Mouse (Mus musculus): ENCODE measurements around the gene Myl3. TPM values are rescaled to one million over a fixed set of nuclear protein-coding genes. Genes with fewer than 3 reads are reported as not detected.
A peak's percentile ranks its signal among the peaks of the same experiment; 100 is the strongest.

Myl3 gene
- total RNA-seq (2017) = not detected in 2 replicates

GRCm38 (mm10) chr9:110741711-110742294 lies at the start of gene Myl3:
Gene Myl3, plus strand, starts transcription at chr9:110741861.
- no peak for ATAC-seq (replicated peaks in 1 of 2; ENCODE audit: insufficient read depth in 1 of 2, low FRiP score in 2 of 2, low TSS enrichment in 1 of 2, low read depth in 1 of 2, poor library complexity in 2 of 2, severe bottlenecking in 2 of 2)

- ATAC-seq (replicated peaks in 1 of 2; ENCODE audit: insufficient read depth in 1 of 2, low FRiP score in 2 of 2, low TSS enrichment in 1 of 2, low read depth in 1 of 2, poor library complexity in 2 of 2, severe bottlenecking in 2 of 2) = no peak
Measured at GRCm38 (mm10) chr9:110695165-110695755, 46.4 kb upstream of the Myl3 start.

GRCm38 (mm10) chr9:110696427-110696826 lies 45.2 kb upstream of the Myl3 start:
- ATAC-seq (replicated peaks in 1 of 2; ENCODE audit: insufficient read depth in 1 of 2, low FRiP score in 2 of 2, low TSS enrichment in 1 of 2, low read depth in 1 of 2, poor library complexity in 2 of 2, severe bottlenecking in 2 of 2) = no peak

GRCm38 (mm10) chr9:110697465-110697864 lies 44.2 kb upstream of the Myl3 start:
- ATAC-seq (replicated peaks in 1 of 2; ENCODE audit: insufficient read depth in 1 of 2, low FRiP score in 2 of 2, low TSS enrichment in 1 of 2, low read depth in 1 of 2, poor library complexity in 2 of 2, severe bottlenecking in 2 of 2) = no peak

- ATAC-seq (replicated peaks in 1 of 2; ENCODE audit: insufficient read depth in 1 of 2, low FRiP score in 2 of 2, low TSS enrichment in 1 of 2, low read depth in 1 of 2, poor library complexity in 2 of 2, severe bottlenecking in 2 of 2) = no peak
Measured at GRCm38 (mm10) chr9:110699574-110699973, 42.1 kb upstream of the Myl3 start.

GRCm38 (mm10) chr9:110701114-110702032 lies 40.3 kb upstream of the Myl3 start:
- no peak for ATAC-seq (replicated peaks in 1 of 2; ENCODE audit: insufficient read depth in 1 of 2, low FRiP score in 2 of 2, low TSS enrichment in 1 of 2, low read depth in 1 of 2, poor library complexity in 2 of 2, severe bottlenecking in 2 of 2)

- no peak for ATAC-seq (replicated peaks in 1 of 2; ENCODE audit: insufficient read depth in 1 of 2, low FRiP score in 2 of 2, low TSS enrichment in 1 of 2, low read depth in 1 of 2, poor library complexity in 2 of 2, severe bottlenecking in 2 of 2)
Measured at GRCm38 (mm10) chr9:110702848-110703247, 38.8 kb upstream of the Myl3 start.

GRCm38 (mm10) chr9:110703951-110704350 lies 37.7 kb upstream of the Myl3 start:
- ATAC-seq (replicated peaks in 1 of 2; ENCODE audit: insufficient read depth in 1 of 2, low FRiP score in 2 of 2, low TSS enrichment in 1 of 2, low read depth in 1 of 2, poor library complexity in 2 of 2, severe bottlenecking in 2 of 2) = no peak

GRCm38 (mm10) chr9:110706784-110707183 lies 34.9 kb upstream of the Myl3 start:
- peak; percentile 59 to 68 for ATAC-seq (replicated peaks in 1 of 2; ENCODE audit: insufficient read depth in 1 of 2, low FRiP score in 2 of 2, low TSS enrichment in 1 of 2, low read depth in 1 of 2, poor library complexity in 2 of 2, severe bottlenecking in 2 of 2)

GRCm38 (mm10) chr9:110709640-110710258 lies 31.9 kb upstream of the Myl3 start:
- peak; percentile 98 for ATAC-seq (replicated peaks in 1 of 2; ENCODE audit: insufficient read depth in 1 of 2, low FRiP score in 2 of 2, low TSS enrichment in 1 of 2, low read depth in 1 of 2, poor library complexity in 2 of 2, severe bottlenecking in 2 of 2)

- no peak for ATAC-seq (replicated peaks in 1 of 2; ENCODE audit: insufficient read depth in 1 of 2, low FRiP score in 2 of 2, low TSS enrichment in 1 of 2, low read depth in 1 of 2, poor library complexity in 2 of 2, severe bottlenecking in 2 of 2)
Measured at GRCm38 (mm10) chr9:110711532-110711931, 30.1 kb upstream of the Myl3 start.

GRCm38 (mm10) chr9:110711996-110712395 lies 29.7 kb upstream of the Myl3 start:
- ATAC-seq (replicated peaks in 1 of 2; ENCODE audit: insufficient read depth in 1 of 2, low FRiP score in 2 of 2, low TSS enrichment in 1 of 2, low read depth in 1 of 2, poor library complexity in 2 of 2, severe bottlenecking in 2 of 2) = no peak

GRCm38 (mm10) chr9:110712545-110712944 lies 29.1 kb upstream of the Myl3 start:
- no peak for ATAC-seq (replicated peaks in 1 of 2; ENCODE audit: insufficient read depth in 1 of 2, low FRiP score in 2 of 2, low TSS enrichment in 1 of 2, low read depth in 1 of 2, poor library complexity in 2 of 2, severe bottlenecking in 2 of 2)

GRCm38 (mm10) chr9:110713389-110713788 lies 28.3 kb upstream of the Myl3 start:
- no peak for ATAC-seq (replicated peaks in 1 of 2; ENCODE audit: insufficient read depth in 1 of 2, low FRiP score in 2 of 2, low TSS enrichment in 1 of 2, low read depth in 1 of 2, poor library complexity in 2 of 2, severe bottlenecking in 2 of 2)

GRCm38 (mm10) chr9:110715426-110715825 lies 26.2 kb upstream of the Myl3 start:
- ATAC-seq (replicated peaks in 1 of 2; ENCODE audit: insufficient read depth in 1 of 2, low FRiP score in 2 of 2, low TSS enrichment in 1 of 2, low read depth in 1 of 2, poor library complexity in 2 of 2, severe bottlenecking in 2 of 2) = no peak

- ATAC-seq (replicated peaks in 1 of 2; ENCODE audit: insufficient read depth in 1 of 2, low FRiP score in 2 of 2, low TSS enrichment in 1 of 2, low read depth in 1 of 2, poor library complexity in 2 of 2, severe bottlenecking in 2 of 2) = peak; percentile 63 to 74; a peak in 2 of 4 replicates
Measured at GRCm38 (mm10) chr9:110716775-110717174, 24.9 kb upstream of the Myl3 start.

- no peak for ATAC-seq (replicated peaks in 1 of 2; ENCODE audit: insufficient read depth in 1 of 2, low FRiP score in 2 of 2, low TSS enrichment in 1 of 2, low read depth in 1 of 2, poor library complexity in 2 of 2, severe bottlenecking in 2 of 2)
Measured at GRCm38 (mm10) chr9:110718071-110718470, 23.6 kb upstream of the Myl3 start.

GRCm38 (mm10) chr9:110718810-110719209 lies 22.9 kb upstream of the Myl3 start:
- no peak for ATAC-seq (replicated peaks in 1 of 2; ENCODE audit: insufficient read depth in 1 of 2, low FRiP score in 2 of 2, low TSS enrichment in 1 of 2, low read depth in 1 of 2, poor library complexity in 2 of 2, severe bottlenecking in 2 of 2)
